Mouse (Mus musculus) CH12.LX (cell line): Measurements from ENCODE around the gene Ppp1r3a. TPM values are rescaled to one million over a fixed set of nuclear protein-coding genes. Genes with fewer than 3 reads are reported as not detected.

Experiments used
- polyA plus RNA-seq: library from polyadenylated mRNA; unstranded; fragments of >175 nt; gene quantifications from 2 replicates; pipeline ENCODE4 v1.2.1, GENCODE M21; 2012; ENCODE audit warnings: low read depth; ENCODE audit not compliant: insufficient read length
- total RNA-seq, 2 experiments: library from RNA; depleted of rRNA; stranded (reverse); fragments of 300-350 nt in 1 of 2; fragments of >200 nt in 1 of 2; gene quantifications; 2 replicates each; pipeline ENCODE4 v1.2.3; 2012 to 2014

Gene Ppp1r3a
- total and polyA plus RNA-seq, 3 experiments = not detected

Other genes starting within 250 kb of the Ppp1r3a start
- not detected in 2 replicates for gene Foxp2, start 146.1 kb upstream of the Ppp1r3a start, total RNA-seq (2012; rRNA removed)
- gene Foxp2, start 146.1 kb upstream of the Ppp1r3a start, total RNA-seq (2014; rRNA removed) = not detected in 2 replicates
- gene Foxp2, start 146.1 kb upstream of the Ppp1r3a start, polyA plus RNA-seq = 0.35 TPM in 1 of 2 replicates, not detected in the other